Mouse (Mus musculus) small intestine, adult 2 months (tissue): ENCODE results near the gene Rpl10a.

Experiments used
- CTCF ChIP-seq: fragments of 200-500 bp; IDR thresholded peaks from 2 replicates; pipeline ENCODE4 v1.5.1; 2012; ENCODE audit warnings: low read depth, mild to moderate bottlenecking, control low read depth, inconsistent platforms, low read length, moderate library complexity, mixed read lengths; ENCODE audit not compliant: insufficient replicate concordance, insufficient read length; ENCODE audit errors: extremely low read depth
- POLR2A ChIP-seq: fragments of 200-500 bp; IDR thresholded peaks from 2 replicates; pipeline ENCODE4 v1.6.1; 2012; ENCODE audit warnings: low read depth, mild to moderate bottlenecking, control low read depth, inconsistent platforms, low read length, moderate library complexity

- TF ChIP-seq CTCF = no peak
- no peak for TF ChIP-seq POLR2A
These were observed 34.5 kb downstream of the Rpl10a start for GRCm38 (mm10) chr17:28362653-28363292.
